Mouse (Mus musculus) urinary bladder, postnatal 25 days (tissue): ENCODE measurements around the gene Actrt3.

Experiments used
- DNase-seq: peaks from one replicate; pipeline ENCODE4 v3.0.0; 2022; ENCODE audit warnings: low spot score

Actrt3 gene

DNA sequence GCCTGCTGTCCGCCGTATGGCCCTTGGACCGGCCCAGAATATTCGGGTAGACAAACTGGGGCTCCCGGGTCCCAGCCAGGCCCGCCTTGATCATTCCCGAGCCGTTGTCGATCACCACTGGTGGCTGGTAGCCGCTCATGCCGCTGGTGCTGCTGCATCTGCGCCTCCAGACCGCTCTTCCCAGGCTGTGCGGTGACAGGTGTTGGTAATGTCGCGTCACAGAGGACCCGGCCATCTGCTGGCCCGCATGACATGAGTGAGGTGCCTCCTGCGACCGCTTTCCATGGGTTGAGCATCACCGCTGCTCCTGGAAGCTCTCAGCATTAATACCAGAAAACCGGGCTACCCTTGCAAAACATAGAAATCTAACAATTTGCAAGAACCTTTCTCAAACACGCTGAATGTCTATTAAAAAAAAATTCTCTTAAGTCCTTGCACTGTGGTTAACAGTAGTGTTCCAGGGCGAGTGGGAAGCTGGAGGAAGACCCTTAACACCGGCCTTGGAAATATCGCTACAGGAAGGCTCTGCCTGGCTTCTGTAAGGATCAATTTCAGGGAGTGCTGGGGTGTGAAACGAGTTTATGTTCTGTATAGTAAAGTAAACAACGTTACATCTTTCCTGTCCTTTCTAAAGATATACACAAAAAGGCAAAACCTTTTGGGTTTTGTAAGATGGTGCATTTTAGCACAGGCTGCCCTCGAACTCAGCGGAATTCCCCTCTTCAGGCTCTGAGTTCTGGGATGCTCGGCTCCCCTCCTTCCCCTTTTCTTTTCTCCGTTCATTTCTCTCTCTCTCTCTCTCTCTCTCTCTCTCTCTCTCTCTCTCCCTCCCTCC lies at the start of gene Actrt3:
Actrt3 (minus strand) TSS at position 229 of the 835 bp plus-strand sequence.
- no peak for DNase-seq

DNA sequence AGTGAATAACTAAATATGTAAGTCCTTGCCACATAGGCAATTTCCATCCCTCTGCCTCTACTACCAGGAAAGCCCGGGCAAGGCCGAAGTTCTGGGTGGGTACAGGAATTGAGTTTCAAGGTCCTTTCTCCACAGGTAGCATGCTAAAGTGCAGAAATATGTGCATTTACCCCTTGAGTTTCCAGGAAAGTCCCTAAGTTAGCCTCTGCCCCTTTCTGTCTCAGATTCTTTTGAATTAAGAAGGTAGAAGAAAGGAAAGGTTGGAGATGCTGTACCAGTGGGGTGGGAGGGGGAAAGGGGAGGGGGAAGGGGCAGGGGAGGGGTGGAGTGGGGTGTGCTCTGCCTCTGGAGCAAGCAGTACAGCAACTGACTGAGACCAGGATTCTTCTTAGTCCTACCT lies 48.7 kb upstream of the Actrt3 start:
- no peak for DNase-seq

DNA sequence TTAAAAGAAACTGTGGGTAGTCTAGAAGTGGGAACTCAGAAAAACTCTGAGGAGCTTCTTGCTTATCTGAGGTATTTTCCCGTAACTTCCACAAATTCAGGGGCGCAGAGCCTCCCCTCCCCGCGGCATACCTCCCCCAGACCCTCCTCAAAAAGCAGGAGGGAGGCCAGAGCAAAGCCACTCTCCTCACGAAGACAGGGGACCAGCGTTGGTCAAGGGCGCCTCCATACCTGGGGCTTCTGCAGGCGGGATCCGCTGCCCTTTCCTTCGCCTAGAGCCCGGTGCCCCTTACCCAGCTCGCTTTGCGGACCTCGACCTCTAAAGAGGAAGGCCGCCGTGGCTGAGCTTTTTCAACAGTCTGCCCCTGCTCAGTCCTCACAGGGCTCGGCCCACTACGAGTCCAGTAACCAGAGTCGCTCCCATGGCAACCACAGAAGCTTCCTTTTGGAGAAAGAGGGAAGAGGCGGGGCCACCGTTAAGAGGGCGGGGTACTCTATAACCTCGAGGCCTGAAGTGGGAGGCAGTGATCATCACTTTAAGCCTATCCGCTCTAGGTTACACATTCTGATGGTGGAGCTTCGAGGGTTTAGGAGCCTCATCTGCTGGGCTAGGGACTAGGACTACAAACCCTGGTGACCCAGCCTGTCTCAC lies 47.8 kb upstream of the Actrt3 start, which contains the start of gene Lrrc34:
Lrrc34 (minus strand) TSS at position 430 of the 651 bp plus-strand sequence.
- no peak for DNase-seq

DNA sequence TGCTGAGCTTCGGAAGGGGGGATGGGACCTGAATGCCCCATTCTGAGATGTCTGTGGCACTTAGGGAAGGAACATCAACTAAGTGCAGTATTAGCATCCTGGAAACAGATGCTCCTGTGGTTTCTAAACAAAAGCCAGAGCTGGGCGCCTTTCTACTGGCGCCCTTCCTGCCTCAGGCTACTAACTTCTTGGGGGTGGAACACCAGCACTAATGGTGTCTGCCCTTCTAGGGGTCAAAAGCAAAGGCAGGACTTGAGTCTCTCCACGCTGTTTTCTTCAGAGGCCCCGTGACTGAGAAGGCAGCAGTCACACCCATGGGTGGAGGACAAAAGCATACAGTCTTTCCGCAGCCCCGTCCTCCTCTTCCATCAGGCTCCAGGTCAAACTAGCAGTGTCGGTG lies 47.0 kb upstream of the Actrt3 start:
- DNase-seq: no peak

DNA sequence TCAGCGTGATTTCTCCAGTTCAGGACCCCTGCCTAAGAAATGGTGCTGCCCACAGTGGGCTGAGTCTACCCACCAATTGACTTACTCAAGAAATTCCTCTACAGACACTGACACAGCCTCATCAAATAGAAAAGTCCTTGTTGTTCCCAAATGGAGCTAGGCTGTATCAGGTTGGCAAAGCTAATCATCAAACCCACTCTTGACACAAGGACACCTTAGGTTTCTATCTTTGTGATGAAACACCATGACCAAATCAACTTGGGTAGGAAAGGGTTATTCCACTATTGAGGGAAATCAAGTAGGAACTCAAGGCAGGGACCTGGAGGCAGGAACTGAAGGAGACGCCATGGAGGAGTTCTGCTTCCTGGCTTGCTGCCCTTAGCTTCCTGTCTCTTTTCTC lies 44.5 kb upstream of the Actrt3 start, which contains the start of gene Lrriq4:
Lrriq4 (plus strand) TSS at position 301 of the 400 bp plus-strand sequence.
- DNase-seq: no peak

DNA sequence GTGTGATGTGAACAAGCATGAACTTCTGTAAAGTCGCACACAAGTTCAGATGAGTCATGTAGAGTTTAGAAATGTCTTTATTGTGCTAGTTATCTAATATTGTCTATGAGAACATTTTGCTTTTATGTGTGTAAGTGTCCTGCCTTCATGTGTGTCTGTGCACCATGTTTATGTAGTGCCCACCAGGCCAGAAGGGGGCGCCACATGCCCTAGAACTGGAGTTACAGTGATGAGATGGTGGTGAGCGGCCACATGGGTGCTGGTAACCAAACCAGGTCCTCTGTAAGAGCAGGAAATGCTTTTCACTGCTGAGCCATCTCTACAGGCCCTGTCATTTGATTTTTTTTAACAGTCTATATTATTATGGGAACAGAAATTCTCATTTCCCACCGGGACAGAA lies 35.9 kb upstream of the Actrt3 start:
- DNase-seq: no peak

DNA sequence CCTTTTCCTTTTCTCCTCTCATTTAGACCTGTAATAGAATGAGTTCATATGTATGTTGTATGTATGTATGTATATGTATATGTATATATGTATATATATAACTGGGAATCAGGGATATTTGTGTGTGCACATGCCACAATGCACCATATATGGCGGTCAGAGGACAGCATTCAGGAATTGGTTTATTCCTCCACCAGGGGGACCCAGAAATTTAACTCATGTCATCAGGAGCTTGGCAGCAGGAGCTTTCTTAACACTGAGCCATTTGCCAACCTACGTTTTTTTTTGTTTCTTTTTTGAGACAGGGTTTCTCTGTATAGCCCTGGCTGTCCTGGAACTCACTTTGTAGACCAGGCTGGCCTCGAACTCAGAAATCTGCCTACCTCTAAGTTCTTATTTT lies 33.9 kb upstream of the Actrt3 start:
- DNase-seq: no peak

DNA sequence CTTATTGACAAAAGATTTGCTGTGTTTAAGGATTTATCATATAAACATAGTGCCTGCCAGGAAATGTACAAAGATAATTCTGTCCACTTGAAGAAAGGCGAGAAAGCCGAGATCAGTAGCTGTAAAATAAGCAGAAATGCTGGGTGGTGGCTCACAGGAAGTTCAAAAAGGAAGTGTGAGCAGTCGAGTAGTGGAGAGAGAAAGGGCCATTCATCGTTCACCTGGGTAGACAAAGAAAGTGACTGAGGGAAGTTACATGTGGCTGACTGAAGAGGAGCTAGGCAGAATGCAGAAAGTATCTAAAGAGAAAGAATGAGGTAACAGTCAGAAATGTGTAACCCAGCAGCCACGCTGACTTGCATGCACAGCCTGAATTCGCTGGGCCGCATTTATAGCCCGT lies 20.4 kb upstream of the Actrt3 start:
- DNase-seq: no peak

DNA sequence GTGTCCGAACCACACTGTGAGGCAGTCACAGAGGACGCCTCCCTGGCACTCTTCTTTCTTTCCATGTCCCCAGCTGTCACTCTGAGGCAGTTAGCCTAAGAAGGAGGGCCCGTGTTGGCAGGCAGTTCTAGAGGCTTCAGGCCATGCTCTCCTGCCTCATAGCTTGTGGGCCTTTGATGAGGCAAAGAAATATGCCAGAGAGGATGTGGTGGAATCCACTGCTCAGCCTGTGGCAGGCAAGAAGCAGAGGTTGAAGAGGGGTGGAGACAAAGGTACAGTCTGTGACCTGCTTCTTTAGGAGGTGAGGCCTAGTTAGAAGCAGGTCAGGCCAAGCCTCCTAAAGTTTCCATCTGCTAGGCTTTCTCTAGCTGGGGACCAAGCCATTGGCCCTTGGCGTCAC lies 11.2 kb upstream of the Actrt3 start:
- no peak for DNase-seq

DNA sequence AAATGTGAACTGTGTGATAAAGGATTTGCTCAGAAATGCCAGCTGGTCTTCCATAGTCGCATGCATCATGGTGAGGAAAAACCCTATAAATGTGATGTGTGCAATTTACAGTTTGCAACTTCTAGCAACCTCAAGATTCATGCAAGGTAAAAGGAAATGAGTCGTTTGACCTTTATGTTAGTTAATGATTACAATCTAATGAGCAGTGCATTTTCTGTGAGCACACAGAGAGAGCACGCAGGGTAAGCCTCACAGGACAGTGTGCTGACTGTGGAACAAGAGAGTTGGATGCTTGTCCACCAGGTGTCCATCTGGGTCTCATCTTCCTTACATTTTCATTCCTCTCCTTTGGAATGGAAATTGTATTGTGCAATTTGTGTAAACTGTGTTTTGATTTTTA lies 9.3 kb upstream of the Actrt3 start:
- no peak for DNase-seq

DNA sequence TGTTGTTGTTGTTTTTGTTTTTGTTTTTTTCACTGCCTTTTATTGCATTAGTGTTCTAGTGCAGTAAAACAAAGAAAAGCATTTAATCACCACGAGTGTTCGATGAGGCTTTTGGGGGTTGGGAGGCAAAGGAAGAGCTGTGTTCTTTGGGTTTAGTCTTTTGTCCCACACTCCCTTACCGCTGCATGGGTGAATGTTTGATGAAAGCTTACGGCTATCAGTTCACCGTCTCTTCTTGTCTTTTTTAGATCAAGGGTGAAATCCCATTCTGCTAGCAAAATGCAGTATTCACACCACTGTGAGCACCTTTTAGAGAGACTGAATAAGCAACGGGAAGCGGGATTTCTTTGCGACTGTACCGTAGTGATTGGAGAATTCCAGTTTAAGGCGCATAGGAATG lies 3.5 kb upstream of the Actrt3 start:
- no peak for DNase-seq

DNA sequence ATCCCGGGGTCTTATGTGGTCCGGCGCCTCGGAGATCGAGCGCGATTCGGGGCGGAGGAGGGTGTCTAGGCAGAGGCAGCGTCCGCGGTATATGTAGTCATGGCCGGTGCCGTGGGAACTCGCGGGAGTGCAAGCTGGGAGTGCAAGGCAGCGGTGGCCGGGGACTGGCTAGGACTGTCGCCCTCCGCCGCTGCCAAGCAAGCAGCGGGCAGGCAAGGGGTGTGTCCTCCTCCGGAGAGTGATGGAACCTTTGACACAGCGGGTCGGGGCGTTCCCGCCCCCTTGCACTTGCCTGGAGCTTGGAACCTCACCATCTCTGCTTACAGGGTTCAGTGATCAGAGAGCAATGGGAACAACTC lies 3.0 kb upstream of the Actrt3 start:
- DNase-seq: no peak

DNA sequence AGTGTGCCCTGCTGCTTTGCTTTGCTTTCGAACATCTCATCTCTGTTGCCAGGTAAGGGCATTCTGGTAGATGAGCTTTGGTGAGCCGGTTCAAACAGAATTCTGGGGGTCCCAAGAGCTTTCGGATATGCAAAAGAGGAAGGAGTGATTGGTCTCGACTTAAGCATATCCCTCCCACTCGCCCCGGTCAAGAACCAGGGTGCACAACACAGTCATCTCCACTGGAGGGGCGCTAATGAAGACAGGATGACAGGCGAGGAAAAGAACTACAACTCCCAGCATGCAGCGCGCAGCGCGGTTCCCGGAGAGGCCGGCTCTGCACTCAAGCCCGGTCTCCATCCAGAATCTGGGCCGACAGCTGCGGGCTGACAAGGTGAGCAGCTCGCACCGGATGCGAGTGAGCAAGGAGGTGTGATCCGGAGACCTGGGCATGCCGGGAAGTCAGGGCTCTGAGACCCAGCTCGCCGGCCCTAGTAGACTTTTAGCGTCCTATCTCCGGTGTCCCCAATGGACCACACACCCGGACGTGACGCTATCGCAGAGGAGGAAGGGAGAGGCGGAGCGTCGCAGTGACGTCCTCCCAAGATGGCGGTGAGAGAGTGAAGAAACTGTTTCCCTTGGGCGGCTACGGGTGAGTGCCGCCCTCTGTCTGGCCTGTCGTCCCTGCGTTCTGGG lies 2.5 kb upstream of the Actrt3 start, which contains the start of gene Mynn:
Mynn (plus strand) TSS at position 1 of the 675 bp plus-strand sequence.
- peak; percentile 94 for DNase-seq

DNA sequence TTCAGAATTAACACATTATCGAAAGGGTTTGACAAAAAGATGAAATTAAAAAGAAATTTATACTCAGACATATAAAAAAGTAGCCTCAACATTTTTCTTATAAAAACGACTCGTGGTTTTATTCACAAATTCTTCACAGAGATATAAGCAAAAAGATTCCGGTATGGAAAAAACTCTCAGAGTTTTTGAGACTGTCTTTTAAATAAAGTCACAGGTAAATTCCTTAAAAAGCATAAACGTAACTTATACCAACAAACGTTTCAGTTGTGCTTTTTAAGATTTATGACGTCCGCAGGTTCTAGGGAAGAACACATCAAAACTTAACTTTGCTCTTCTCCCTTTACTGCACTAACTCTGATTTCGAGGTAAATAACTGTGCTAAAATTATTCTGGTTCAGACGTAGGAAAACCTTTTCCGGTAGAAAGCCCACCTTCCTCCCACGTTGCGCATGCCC lies 1.9 kb upstream of the Actrt3 start:
- no peak for DNase-seq

DNA sequence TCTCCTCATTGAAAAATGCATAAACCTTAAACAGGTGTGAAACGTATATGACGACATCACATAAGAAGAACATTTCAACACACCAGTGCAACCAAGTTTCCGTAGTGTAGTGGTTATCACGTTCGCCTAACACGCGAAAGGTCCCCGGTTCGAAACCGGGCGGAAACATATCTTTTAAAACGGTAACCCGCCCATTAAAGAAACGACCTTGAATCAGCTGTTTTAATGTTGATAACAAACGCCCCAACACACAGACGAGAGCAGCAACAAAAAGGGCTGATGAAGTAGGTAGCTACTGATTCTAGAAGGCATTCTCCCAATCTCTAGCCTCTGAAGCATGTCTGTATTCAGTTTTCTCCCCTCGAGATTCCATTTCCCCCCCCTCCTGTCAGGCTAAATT lies 1.4 kb upstream of the Actrt3 start:
- peak; percentile 70 for DNase-seq

DNA sequence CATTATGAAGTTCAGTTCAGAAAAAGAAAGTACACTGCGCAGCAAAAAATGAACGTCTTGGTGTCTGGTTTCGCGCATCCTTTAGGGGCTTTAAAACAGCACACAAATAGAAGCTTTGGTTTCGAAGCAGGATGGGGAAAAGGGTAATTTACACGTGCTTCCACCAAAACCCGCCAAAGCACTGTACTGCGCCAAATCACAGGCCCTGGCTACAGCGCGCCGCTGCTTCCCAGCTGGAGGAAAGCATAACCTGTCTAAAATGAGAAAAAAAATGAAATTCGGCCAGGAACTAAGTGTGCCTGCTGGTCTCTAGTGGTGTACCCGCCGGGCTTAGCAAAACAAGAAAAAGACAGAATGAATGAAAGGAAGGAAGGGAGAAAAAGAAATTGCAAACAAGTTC lies 978 bp upstream of the Actrt3 start:
- DNase-seq: peak; percentile 16

DNA sequence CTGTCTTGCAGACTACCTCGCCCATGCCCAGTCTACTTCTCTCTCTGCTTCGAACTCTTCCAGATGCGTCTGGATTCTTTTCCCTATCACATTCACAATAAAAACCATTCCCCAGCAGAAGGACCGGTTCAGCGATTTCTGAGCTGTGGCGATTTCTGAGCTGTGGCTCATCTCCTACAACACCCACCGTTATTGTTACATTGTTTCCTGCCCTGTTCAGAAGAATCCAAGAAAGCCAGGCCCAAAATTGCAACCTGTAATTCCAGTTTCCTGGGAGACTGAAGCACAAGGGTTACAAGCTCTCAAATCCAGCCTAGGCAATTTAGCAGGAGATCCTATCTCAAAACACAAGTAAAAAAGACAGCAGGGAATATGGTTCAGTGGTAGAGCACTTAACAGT lies 2.5 kb downstream of the Actrt3 start:
- DNase-seq: no peak

DNA sequence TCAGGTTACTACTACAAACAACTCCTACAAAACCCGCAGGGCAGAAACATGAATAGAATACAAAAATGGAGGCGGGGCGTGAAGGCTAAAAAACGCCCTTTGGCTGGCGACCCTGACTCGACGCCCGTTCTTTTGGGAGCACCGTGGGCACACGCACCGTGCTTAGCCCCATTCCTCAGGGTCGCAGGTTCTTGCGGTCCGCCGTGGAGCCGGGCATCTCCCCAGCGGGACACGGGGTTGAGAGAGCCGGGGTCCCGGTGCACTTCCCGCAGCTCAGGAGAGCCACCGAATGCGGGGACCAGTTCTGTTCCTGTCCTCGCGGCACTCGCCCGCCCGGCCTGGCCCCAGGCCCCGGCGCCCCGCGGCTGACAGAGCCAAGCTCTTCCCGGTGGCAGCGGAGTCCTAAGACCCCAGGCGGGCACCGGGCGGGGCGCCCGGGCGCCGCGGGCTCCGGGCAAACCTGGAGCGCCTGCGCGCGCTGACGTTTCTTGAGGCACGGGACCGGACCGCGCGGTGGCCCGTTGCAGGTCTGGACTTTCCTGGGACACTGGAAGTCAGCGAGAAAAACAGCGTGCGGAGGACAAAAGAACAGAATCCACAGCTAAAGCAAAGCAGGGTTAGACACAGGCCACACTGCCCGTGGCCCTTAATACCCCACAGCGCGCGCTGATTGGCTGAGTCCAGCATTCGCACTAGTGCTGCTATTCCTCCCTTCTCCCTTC lies 4.5 kb downstream of the Actrt3 start:
- no peak for DNase-seq

DNA sequence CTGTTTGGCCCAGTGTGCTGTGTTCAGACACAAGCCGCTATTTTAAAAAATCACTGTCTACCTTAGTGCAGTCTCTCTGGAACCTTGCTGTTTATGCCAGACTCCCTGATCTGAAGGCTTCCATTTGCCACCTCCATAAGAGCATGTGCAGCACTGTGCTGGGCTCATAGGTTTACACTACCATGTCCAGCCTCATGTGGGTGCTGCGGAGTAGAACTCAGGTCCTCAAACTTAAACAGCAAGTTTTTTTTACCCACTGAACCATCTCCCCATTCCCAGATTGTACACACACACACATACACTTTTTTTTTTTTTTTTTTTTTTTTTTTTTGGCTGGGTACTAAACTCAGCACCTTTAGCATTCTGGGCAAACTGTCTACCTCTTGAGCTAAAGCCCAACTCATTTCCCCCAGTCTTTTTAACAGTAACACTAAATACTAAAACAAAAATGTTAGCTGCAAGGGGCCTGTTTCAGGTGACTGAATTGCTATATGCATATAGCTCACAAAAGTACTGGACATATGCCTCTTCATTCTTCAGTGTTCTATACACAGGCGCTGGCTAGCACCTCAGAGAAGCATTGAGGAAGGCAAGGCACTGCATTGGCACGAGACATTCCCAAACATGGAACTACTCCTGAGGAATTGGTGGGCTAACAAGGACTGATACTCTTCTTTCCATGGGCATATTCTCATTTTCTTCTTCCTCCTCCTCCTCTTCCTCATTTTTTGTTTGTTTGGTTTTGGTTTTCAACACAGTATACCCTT lies 5.8 kb downstream of the Actrt3 start:
- no peak for DNase-seq

DNA sequence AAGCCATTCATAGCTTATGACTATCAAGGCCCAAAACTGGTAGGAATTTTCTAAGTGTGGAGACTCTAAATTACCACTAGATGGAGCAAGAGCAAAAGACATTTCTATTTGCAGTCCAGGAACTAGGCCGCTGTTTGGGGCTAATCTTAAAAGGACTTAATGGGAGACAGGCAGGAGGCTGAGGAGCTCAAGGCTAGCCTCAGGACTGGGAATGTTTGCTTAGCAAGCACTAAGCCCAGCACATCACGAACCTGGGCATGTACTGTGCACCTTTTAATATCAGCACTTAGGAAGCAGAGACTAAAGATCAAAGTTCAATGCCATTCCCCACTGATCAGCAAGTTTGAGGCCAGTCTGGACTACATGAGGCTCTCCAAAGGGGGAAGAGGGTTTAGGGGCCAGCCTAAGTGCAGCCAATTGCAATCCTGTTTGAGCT lies 7.3 kb downstream of the Actrt3 start:
- no peak for DNase-seq

DNA sequence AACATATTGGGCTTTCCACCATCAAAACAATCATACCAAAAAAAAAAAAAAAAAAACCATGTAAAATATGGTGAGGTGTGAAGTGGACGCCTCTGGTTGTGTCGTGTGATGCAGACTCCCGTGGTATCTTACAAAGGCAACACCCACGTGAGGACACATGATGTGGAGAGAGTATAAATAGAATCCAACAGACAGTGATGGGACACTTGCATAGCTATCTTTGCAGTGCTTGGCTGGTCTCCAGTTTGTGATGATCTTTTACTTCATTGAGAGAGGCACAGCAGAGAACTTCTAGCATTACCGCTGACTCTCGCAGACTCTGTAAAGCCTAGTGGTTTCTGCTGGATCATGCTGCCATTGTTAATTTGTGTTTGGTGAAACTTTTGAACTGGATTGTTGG lies 10.9 kb downstream of the Actrt3 start:
- no peak for DNase-seq
